Comparison of ENCODE assay signal across 26 mouse cellular contexts in genomic region chr5:100102395-100102794, GRCm38 (mm10). TPM values are rescaled to one million over a fixed set of nuclear protein-coding genes. Genes with fewer than 3 reads are reported as not detected.
"Had no signal": no experiment of that assay in that cellular context is flagged by ENCODE, and none has a peak within 500 bp of the region (broad histone marks: within the 10 kb centered on the region; RNA-seq: fewer than 3 reads in every experiment).

No protein-coding gene starts in this region.

- ATAC-seq: hindbrain, embryonic 16.5 days; inflammation-experienced regulatory T-cells, adult 6 months; intestine, embryonic 15.5 days; intestine, postnatal 0 days had no signal

- H3K27ac ChIP-seq: gastrocnemius, adult 2 months; heart, embryonic 10.5 days; hindbrain, embryonic 10.5 days; hindbrain, embryonic 12.5 days; hindbrain, embryonic 14.5 days; intestine, embryonic 15.5 days; layer of hippocampus, adult 2 months; left cerebral cortex, adult 2 months; limb, embryonic 10.5 days; limb, embryonic 12.5 days had no signal

- DNase-seq: gastrocnemius, adult 2 months; gastrocnemius, postnatal 10 days; gastrocnemius, postnatal 25 days; heart, adult 18-20 months; heart, postnatal 10 days; heart, postnatal 4 days; kidney, adult 18-20 months; kidney, adult 8-10 months; kidney, postnatal 10 days; kidney, postnatal 25 days; kidney, postnatal 4 days; liver had no signal

- H3K4me3 ChIP-seq: gastrocnemius, adult 2 months; heart, embryonic 10.5 days; heart, embryonic 12.5 days; hindbrain, embryonic 10.5 days; hindbrain, embryonic 12.5 days; intestine, embryonic 15.5 days; layer of hippocampus, adult 2 months; left cerebral cortex, adult 2 months; limb, embryonic 10.5 days; limb, embryonic 12.5 days had no signal

- H3K36me3 ChIP-seq: heart, embryonic 10.5 days; heart, embryonic 12.5 days; hindbrain, embryonic 10.5 days; hindbrain, embryonic 12.5 days; intestine, embryonic 15.5 days; limb, embryonic 10.5 days; limb, embryonic 12.5 days had no signal

- H3K4me1 ChIP-seq: heart, embryonic 10.5 days; heart, embryonic 12.5 days; hindbrain, embryonic 10.5 days; hindbrain, embryonic 12.5 days; intestine, embryonic 15.5 days; limb, embryonic 10.5 days; limb, embryonic 12.5 days had no signal

- H3K27me3 ChIP-seq: hindbrain, embryonic 12.5 days; intestine, embryonic 15.5 days; limb, embryonic 12.5 days had no signal

- H3K9me3 ChIP-seq: heart, embryonic 10.5 days; heart, embryonic 12.5 days; hindbrain, embryonic 10.5 days; hindbrain, embryonic 12.5 days; intestine, embryonic 15.5 days; limb, embryonic 10.5 days; limb, embryonic 12.5 days had no signal

- H3K9ac ChIP-seq: heart, embryonic 12.5 days; hindbrain, embryonic 12.5 days; hindbrain, embryonic 14.5 days; intestine, embryonic 15.5 days; limb, embryonic 12.5 days had no signal

- H3K4me2 ChIP-seq: heart, embryonic 12.5 days; hindbrain, embryonic 12.5 days; hindbrain, embryonic 14.5 days; intestine, embryonic 15.5 days; limb, embryonic 12.5 days had no signal

RNA-seq across cellular contexts. Expression of gene Tmem150c, which starts 57.2 kb away (rescaled TPM):
- total RNA-seq: granulocyte monocyte progenitor cell, adult 5-6 weeks had no signal
- polyA plus RNA-seq: inflammation-experienced regulatory T-cells, adult 6 months had no signal
